Mouse (Mus musculus) CH12.LX (cell line): Measurements from ENCODE around the gene Pik3c2b. TPM values are rescaled to one million over a fixed set of nuclear protein-coding genes. Genes with fewer than 3 reads are reported as not detected.

Experiments used
- DNase-seq: peaks from one replicate; pipeline ENCODE4 v3.0.0-alpha.2; 2013; ENCODE audit errors: extremely low read depth
- H3K27ac ChIP-seq: 2 replicates; pipeline ENCODE4 v1.5.1; 2012; ENCODE audit warnings: low read depth, mild to moderate bottlenecking, control low read depth, moderate library complexity; ENCODE audit not compliant: insufficient read depth
- H3K27me3 ChIP-seq: replicated peaks from 2 replicates; pipeline ENCODE3; 2012; ENCODE audit warnings: inconsistent platforms
- H3K36me3 ChIP-seq, 2 experiments: replicated peaks in 1 of 2; 2 replicates each; pipeline versions ENCODE3 to v1.6.1; 2012; ENCODE audit warnings: inconsistent platforms in 1 of 2, low read length in 1 of 2, mild to moderate bottlenecking in 1 of 2, mixed read lengths in 1 of 2, moderate library complexity in 1 of 2; ENCODE audit not compliant: control insufficient read depth in 1 of 2, insufficient read depth in 1 of 2
- H3K4me1 ChIP-seq, 2 experiments: 2 replicates each; pipeline ENCODE4 v1.6.1; 2012; ENCODE audit warnings: inconsistent platforms in 1 of 2, moderate library complexity in 1 of 2; ENCODE audit not compliant: insufficient read depth in 2 of 2, control insufficient read depth in 1 of 2
- H3K4me2 ChIP-seq: 2 replicates; pipeline ENCODE4 v1.6.1; 2012; ENCODE audit warnings: low read depth, mild to moderate bottlenecking, control low read depth; ENCODE audit not compliant: poor library complexity, insufficient read depth, severe bottlenecking
- H3K4me3 ChIP-seq, 3 experiments: fragments of 150-350 bp in 1 of 3; sonication (generic) in 1 of 3; replicated peaks in 1 of 3; 2 replicates each; pipeline versions ENCODE3 to v1.5.1; 2011 to 2012; ENCODE audit warnings: low read depth in 2 of 3, low read length in 2 of 3, mild to moderate bottlenecking in 2 of 3, moderate library complexity in 2 of 3, control low read depth in 1 of 3, improper control_type of control experiment in 1 of 3, inconsistent platforms in 1 of 3, mixed read lengths in 1 of 3; ENCODE audit not compliant: poor library complexity in 1 of 3
- H3K79me2 ChIP-seq: replicated peaks from 2 replicates; pipeline ENCODE4 v1.6.1; 2012; ENCODE audit warnings: mild to moderate bottlenecking, moderate library complexity; ENCODE audit not compliant: control insufficient read depth, poor library complexity, insufficient read depth, severe bottlenecking; ENCODE audit errors: extremely low read depth
- H3K9ac ChIP-seq: 2 replicates; pipeline ENCODE4 v1.6.1; 2012; ENCODE audit warnings: low read depth, mild to moderate bottlenecking, control low read depth, moderate library complexity; ENCODE audit not compliant: insufficient read depth
- H3K9me3 ChIP-seq: replicated peaks from 2 replicates; pipeline ENCODE3; 2012; ENCODE audit warnings: low read length, inconsistent platforms, mixed read lengths
- CHD1 ChIP-seq: IDR thresholded peaks from 2 replicates; pipeline ENCODE4 v1.6.1; 2012; ENCODE audit warnings: low read depth, low read length, improper control_type of control experiment, inconsistent platforms
- EP300 ChIP-seq: IDR thresholded peaks from 2 replicates; pipeline ENCODE4 v1.6.1; 2011; ENCODE audit warnings: low read length, improper control_type of control experiment
- ETS1 ChIP-seq: conservative IDR thresholded peaks from 2 replicates; pipeline ENCODE4 v1.6.1; 2012; ENCODE audit warnings: low read depth, mild to moderate bottlenecking, inconsistent platforms, low read length, improper control_type of control experiment, moderate library complexity
- GABPA ChIP-seq: IDR thresholded peaks from 2 replicates; pipeline ENCODE4 v1.6.1; 2012; ENCODE audit warnings: low read depth, low read length, improper control_type of control experiment, inconsistent platforms; ENCODE audit not compliant: insufficient replicate concordance
- HCFC1 ChIP-seq: IDR thresholded peaks from 2 replicates; pipeline ENCODE4 v1.6.1; 2012; ENCODE audit warnings: low read depth, mild to moderate bottlenecking, inconsistent platforms, low read length, improper control_type of control experiment
- MAFK ChIP-seq: IDR thresholded peaks from 2 replicates; pipeline ENCODE4 v1.6.1; 2011; ENCODE audit warnings: low read length, improper control_type of control experiment; ENCODE audit not compliant: insufficient replicate concordance
- MEF2A ChIP-seq: IDR thresholded peaks from 2 replicates; pipeline ENCODE4 v1.6.1; 2014; ENCODE audit warnings: low read depth, mild to moderate bottlenecking, inconsistent platforms, low read length, improper control_type of control experiment, borderline replicate concordance
- MYC ChIP-seq: IDR thresholded peaks from 2 replicates; pipeline ENCODE4 v1.6.1; 2011; ENCODE audit warnings: low read depth, mild to moderate bottlenecking, improper control_type of control experiment, low read length
- NELFE ChIP-seq: IDR thresholded peaks from 2 replicates; pipeline ENCODE4 v1.6.1; 2011; ENCODE audit warnings: low read depth, low read length, improper control_type of control experiment
- POLR2AphosphoS2 ChIP-seq: IDR thresholded peaks from 2 replicates; pipeline ENCODE4 v1.6.1; 2011; ENCODE audit warnings: low read depth, low read length, improper control_type of control experiment
- RCOR1 ChIP-seq: conservative IDR thresholded peaks from 2 replicates; pipeline ENCODE4 v1.6.1; 2012; ENCODE audit warnings: low read depth, mild to moderate bottlenecking, inconsistent platforms, low read length, improper control_type of control experiment
- TBP ChIP-seq: conservative IDR thresholded peaks from 2 replicates; pipeline ENCODE4 v1.6.1; 2011; ENCODE audit warnings: low read depth, low read length, improper control_type of control experiment
- TCF12 ChIP-seq: IDR thresholded peaks from 2 replicates; pipeline ENCODE4 v1.6.1; 2014; ENCODE audit warnings: low read depth, mild to moderate bottlenecking, inconsistent platforms, low read length, improper control_type of control experiment
- UBTF ChIP-seq: IDR thresholded peaks from 2 replicates; pipeline ENCODE4 v1.6.1; 2012; ENCODE audit warnings: low read depth, mild to moderate bottlenecking, inconsistent platforms, low read length, improper control_type of control experiment, moderate library complexity
- ZNF384 ChIP-seq: IDR thresholded peaks from 2 replicates; pipeline ENCODE4 v1.6.1; 2012; ENCODE audit warnings: low read depth, low read length, improper control_type of control experiment, inconsistent platforms
- dilution Hi-C: fragments of 300-500 bp; cut with MboI; formaldehyde crosslinking; loops from 2 replicates; pipeline ENCODE4 v1.14.3; 2020; ENCODE audit warnings: low sequenced_read_pairs; ENCODE audit not compliant: extremely low pct_unique_long_range_greater_than_20kb, extremely low pct_ligation_motif_present
- in situ Hi-C: fragments of 300-500 bp; cut with MboI; formaldehyde crosslinking; loops from 3 replicates; pipeline ENCODE4 v1.14.3; 2019; ENCODE audit warnings: low sequenced_read_pairs, low pct_ligation_motif_present, low pct_unique_long_range_greater_than_20kb, mixed read lengths
- polyA plus RNA-seq: library from polyadenylated mRNA; unstranded; fragments of >175 nt; gene quantifications from 2 replicates; pipeline ENCODE4 v1.2.1, GENCODE M21; 2012; ENCODE audit warnings: low read depth; ENCODE audit not compliant: insufficient read length
- total RNA-seq, 2 experiments: library from RNA; depleted of rRNA; stranded (reverse); fragments of 300-350 nt in 1 of 2; fragments of >200 nt in 1 of 2; gene quantifications; 2 replicates each; pipeline ENCODE4 v1.2.3; 2012 to 2014

The Pik3c2b gene
- total and polyA plus RNA-seq, 3 experiments: 8.7 to 16.5 (median 12.0) TPM

DNA sequence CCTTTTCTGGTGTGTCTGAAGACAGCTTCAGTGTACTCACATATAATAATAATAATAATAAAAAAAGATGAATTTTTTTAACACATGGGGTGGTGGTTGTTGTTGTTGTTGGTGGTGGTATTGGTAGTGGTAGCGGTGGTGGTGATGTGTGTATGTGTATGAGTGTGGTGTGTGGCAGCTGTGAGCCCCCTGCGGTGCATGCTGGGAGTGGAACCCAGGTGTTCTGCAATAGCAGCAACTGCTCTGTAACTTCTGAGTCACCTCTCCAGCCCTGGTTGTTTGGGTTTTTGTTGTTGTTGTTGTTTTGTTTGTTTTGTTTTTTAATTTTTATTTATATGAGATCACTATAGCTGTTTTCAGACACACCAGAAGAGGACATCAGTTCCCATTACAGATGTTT lies 105.1 kb downstream of the Pik3c2b start:
- TF ChIP-seq CHD1 (no peak), TCF12 (no peak), ETS1 (no peak), MYC (no peak), POLR2AphosphoS2 (no peak), HCFC1 (no peak)
- in situ Hi-C loops: no loop called here
- no peaks in the 10 kb centered on the region for H3K27me3 ChIP-seq
- H3K9ac ChIP-seq: no peak overlapping the region
- dilution Hi-C loops: no loop called here
- H3K27ac ChIP-seq: no peak overlapping the region
- H3K9me3 ChIP-seq: peaks cover 9% of the 10 kb centered on the region
- H3K4me3 ChIP-seq: no peak overlapping the region
- no peak for DNase-seq
- H3K36me3 ChIP-seq: peaks cover 0 to 2% of the 10 kb centered on the region in 2 experiments
- peaks cover 5 to 10% of the 10 kb centered on the region in 2 experiments for H3K4me1 ChIP-seq
- no peak overlapping the region for H3K4me2 ChIP-seq
- H3K79me2 ChIP-seq: no peaks in the 10 kb centered on the region

DNA sequence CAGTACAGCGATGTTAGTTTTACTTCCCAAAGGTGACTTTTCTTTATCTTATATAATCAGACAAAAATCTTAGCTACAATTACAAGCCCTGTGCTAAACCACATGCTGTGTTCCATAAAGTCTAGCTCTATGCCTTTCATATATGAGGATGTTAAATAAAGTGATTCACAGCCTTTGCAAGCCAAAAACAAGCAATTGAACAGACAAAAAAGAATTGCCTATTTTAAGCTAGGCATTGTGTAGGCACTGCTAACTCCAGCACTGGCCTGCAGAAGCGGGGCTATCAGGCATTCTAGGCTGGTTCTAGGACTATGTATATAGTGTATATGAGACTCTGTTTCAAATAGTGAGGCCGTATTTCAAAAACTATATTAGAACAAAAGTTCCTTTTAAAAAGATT lies 106.7 kb downstream of the Pik3c2b start:
- no peaks in the 10 kb centered on the region for H3K79me2 ChIP-seq
- DNase-seq: no peak
- peaks cover 4% of the 10 kb centered on the region for H3K27me3 ChIP-seq
- peaks cover 0 to 2% of the 10 kb centered on the region in 2 experiments for H3K36me3 ChIP-seq
- no peak for TF ChIP-seq MAFK
- TF ChIP-seq UBTF: no peak
- no peak for TF ChIP-seq EP300
- TF ChIP-seq NELFE: no peak
- no peak for TF ChIP-seq ZNF384
- no peak for TF ChIP-seq MEF2A
- no peak for TF ChIP-seq GABPA
- no peak for TF ChIP-seq CHD1
- no peak for TF ChIP-seq TBP
- no peak for TF ChIP-seq RCOR1
- H3K4me2 ChIP-seq: no peak overlapping the region
- in situ Hi-C loops (no loop called here), dilution Hi-C loops (no loop called here)
- no peak overlapping the region for H3K9ac ChIP-seq
- H3K4me3 ChIP-seq: no peak overlapping the region
- peaks cover 9% of the 10 kb centered on the region for H3K9me3 ChIP-seq
- no peaks in the 10 kb centered on the region for H3K4me1 ChIP-seq
- H3K27ac ChIP-seq: no peak overlapping the region
